Mouse (Mus musculus): ENCODE measurements at regions not wholly inside any gene's neighbourhood (a gene's known extent, or its start where the extent isn't known, plus 50 kb on each side); places are given as distances from the start of the nearest gene placed in this dataset.
"Not testable (repeated sequence)": the region's sequence is repeated elsewhere in the genome, so short reads cannot be mapped to it uniquely, and the experiment has no call there.

DNA sequence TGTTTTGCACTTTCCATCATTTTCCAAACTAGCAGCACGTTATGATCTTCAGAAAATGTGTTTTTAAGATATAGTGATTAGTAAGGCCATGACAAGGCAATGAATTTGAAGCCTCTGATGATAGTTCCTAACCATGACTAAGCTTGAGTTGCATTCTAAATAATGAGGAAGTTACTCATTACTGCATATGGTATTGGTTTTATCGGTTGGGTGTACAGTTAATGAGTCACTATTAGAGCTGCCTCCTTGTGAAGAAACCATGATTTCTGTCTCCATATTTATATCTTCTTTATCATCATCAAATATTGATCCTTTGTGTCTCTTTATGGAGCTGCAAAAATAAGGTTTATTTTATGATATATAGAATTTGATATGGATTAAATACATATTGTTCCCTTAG lies 4763.5 kb upstream of the Gm7489 start:
- H3K27ac ChIP-seq = no peak overlapping the region
- no peak for DNase-seq (ENCODE audit: low spot score in 2 of 2)
- TF ChIP-seq CTCF (conservative IDR thresholded peaks at IDR 0.05) = no peak
- no peak overlapping the region for H3K4me3 ChIP-seq

DNA sequence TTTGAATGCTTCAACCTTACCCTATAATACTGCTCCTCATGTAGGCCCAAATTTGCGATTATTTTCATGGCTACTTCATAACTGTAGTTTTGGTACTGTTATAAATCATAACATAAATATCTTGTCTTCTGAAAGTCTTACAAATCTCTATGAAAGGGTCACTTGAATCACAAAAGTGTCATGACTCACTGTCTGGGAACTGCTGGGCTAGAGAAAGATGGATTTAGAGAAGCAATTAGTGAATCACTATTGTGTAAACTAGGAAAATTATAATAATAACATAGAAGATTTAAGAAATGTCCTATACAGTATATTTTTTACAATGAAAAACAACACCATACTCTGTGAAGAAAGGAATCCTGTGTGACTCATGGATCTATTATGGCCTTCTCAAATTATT lies 4738.3 kb upstream of the Gm7489 start:
- Histone ChIP-seq H3K27ac (no peak overlapping the region), H3K4me3 (no peak overlapping the region)
- no peak for DNase-seq (ENCODE audit: low spot score in 2 of 2)
- no peak for TF ChIP-seq CTCF (conservative IDR thresholded peaks at IDR 0.05)

- Histone ChIP-seq H3K4me3 (no peak overlapping the region), H3K27ac (no peak overlapping the region)
- DNase-seq (ENCODE audit: low spot score in 2 of 2) = no peak
- TF ChIP-seq CTCF (conservative IDR thresholded peaks at IDR 0.05) = no peak
Observed at GRCm38 (mm10) chr15:49151998-49152397, 4732.7 kb upstream of the Gm7489 start.

GRCm38 (mm10) chr15:49154026-49154425 lies 4730.7 kb upstream of the Gm7489 start:
- DNase-seq (ENCODE audit: low spot score in 2 of 2) = no peak
- Histone ChIP-seq H3K4me3 (no peak overlapping the region), H3K27ac (no peak overlapping the region)
- no peak for TF ChIP-seq CTCF (conservative IDR thresholded peaks at IDR 0.05)

GRCm38 (mm10) chr15:49191474-49191873 lies 4693.2 kb upstream of the Gm7489 start:
- TF ChIP-seq CTCF (conservative IDR thresholded peaks at IDR 0.05) = no peak
- Histone ChIP-seq H3K27ac (no peak overlapping the region), H3K4me3 (no peak overlapping the region)
- DNase-seq (ENCODE audit: low spot score in 2 of 2) = no peak

DNA sequence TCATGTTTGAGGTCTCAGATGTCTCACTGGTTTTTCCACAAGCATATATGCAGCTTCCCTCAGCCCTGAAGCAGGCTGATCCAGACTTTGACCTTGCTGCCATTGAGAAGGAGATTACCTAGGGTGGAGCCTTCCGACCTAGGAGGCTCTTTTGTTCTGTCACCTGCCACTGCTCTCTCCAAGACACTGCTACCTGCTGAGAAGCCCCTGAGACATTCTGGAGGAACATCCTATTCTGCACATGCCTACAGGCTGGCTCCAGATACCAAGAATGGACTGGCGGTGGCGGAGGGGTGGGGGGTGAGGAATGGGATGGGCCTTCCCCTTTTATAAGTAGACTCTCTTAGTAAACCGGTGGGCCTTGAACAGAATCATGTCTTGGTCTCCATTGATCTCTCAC lies 4692.1 kb upstream of the Gm7489 start:
- DNase-seq (ENCODE audit: low spot score in 2 of 2); H3K4me3 ChIP-seq; H3K27ac ChIP-seq: not testable (repeated sequence)

GRCm38 (mm10) chr15:49229063-49229462 lies 4655.6 kb upstream of the Gm7489 start:
- DNase-seq (ENCODE audit: low spot score in 2 of 2) = no peak
- TF ChIP-seq CTCF (conservative IDR thresholded peaks at IDR 0.05) = no peak
- Histone ChIP-seq H3K4me3 (no peak overlapping the region), H3K27ac (no peak overlapping the region)

GRCm38 (mm10) chr15:49230846-49231245 lies 4653.9 kb upstream of the Gm7489 start:
- no peak overlapping the region for H3K4me3 ChIP-seq
- no peak for DNase-seq (ENCODE audit: low spot score in 2 of 2)
- TF ChIP-seq CTCF (conservative IDR thresholded peaks at IDR 0.05) = no peak
- H3K27ac ChIP-seq = no peak overlapping the region

GRCm38 (mm10) chr15:49270198-49270597 lies 4614.5 kb upstream of the Gm7489 start:
- H3K4me3 ChIP-seq = no peak overlapping the region
- TF ChIP-seq CTCF (conservative IDR thresholded peaks at IDR 0.05) = peak; percentile 64
- no peak for DNase-seq (ENCODE audit: low spot score in 2 of 2)
- no peak overlapping the region for H3K27ac ChIP-seq

All from layer of hippocampus, adult 2 months (tissue).